Mouse (Mus musculus) CD8-positive naive resting alpha-beta T cell, adult 2 months (primary cell): Measurements from ENCODE around the gene Lmntd1.

Source experiments
- DNase-seq, 2 experiments: peaks; one replicate each; pipeline ENCODE4 v3.0.0; 2022; ENCODE audit warnings: low read depth in 2 of 2, low spot score in 2 of 2

Gene Lmntd1

GRCm38 (mm10) chr6:145346305-145346704 is 267.8 kb downstream of the Lmntd1 start:
- DNase-seq, result no peak

GRCm38 (mm10) chr6:145344719-145345118 is 269.4 kb downstream of the Lmntd1 start:
- DNase-seq, result no peak

GRCm38 (mm10) chr6:145343457-145343856 is 270.7 kb downstream of the Lmntd1 start:
- no peak for DNase-seq

DNA sequence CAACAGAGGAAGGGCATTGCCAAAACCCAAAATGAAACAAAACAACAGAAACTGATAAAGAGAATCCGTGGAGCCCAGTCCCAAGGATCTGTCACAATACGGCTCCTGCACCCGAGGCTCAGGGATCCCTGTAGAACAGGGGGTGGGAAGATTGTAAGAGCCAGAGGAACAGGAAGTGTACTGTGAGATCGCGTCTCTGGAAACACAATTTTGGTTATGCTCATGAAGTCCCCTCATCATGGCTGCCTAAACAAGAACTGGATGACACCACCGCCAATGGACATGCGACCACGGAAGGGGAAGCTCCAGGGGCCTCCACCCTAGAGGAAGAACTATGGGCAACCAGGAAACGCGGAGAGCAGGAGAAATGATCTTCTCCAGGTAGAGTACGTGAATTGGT is 271.3 kb downstream of the Lmntd1 start:
- DNase-seq, result no peak

DNA sequence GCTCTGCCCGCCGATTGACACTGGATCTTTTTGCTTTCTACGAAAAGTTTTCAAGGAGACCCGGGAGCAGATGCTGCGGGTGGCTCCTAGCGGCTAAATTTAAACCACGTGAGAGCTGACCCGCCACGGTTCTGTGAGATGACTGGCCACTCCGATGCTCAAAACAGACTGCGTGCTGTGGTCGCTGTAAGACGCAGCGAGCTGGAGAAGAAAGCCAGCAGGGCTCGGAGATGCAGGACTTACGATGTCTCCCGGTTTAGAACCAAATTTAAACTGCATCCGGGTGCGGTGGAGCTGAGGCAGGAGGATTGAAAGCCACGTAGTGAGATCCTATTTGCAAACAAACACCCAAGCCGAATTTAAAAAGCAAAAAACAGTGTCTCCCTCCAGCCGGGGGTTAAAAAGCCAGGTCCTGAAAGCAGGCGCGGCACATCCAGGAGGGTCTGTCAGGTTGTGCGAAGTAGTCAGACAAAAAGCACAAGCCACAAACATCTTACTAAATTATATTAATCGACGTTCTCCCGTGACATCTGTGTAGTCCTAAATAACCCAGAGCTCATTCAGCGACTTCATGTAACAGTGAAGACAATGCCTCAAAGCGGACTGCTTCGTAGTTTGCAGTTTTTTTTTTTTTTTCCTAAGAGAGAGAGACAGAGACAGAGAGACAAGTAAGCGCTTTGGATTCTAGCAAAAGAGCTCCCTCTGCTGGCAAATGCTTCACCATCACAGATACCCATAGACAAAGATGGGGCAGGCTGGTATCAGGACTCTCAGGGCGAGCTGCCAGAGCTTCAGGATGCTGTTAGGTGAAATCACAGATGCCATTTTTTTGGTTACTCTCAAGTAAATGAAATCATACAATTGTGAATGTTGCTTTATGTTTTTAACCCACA is 272.6 kb downstream of the Lmntd1 start:
- peak; percentile 80 to 87 for DNase-seq

- peak; percentile 95 for DNase-seq
Observed at GRCm38 (mm10) chr6:145340657-145341146, 273.4 kb downstream of the Lmntd1 start.

DNA sequence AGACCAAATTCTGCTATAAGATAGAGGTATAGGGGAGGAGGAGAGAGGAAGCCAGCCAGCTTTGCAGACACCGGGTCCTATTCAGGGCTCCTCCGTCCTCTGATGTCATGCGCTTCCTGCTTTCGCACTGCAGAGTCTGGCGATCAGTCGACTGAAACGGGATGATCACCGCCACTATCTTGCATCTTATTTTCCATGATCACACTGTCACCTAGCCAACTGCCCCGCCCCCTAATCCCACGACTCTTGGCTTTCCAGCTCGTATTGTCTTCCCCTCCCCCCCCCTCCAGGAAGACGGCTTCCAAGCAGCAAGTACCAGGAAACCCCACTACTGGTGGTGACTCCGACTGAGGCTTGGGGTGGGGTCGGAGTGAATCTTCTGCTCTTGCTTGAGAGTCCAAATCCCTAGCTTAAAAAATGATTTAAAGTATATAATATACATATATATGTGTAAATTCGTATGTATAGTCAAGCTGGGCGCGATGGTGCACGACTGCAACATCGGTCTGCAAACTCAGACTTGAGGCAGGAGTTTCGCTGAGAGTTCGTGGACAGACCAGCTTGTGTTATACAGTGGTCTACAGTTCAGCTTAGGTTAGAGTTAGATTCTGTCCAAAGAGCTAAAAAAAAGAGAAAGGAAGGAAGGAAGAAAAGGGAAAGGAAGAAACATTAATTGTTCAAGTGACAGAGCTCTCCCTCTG is 274.0 kb downstream of the Lmntd1 start:
- peak; percentile 77 for DNase-seq

DNA sequence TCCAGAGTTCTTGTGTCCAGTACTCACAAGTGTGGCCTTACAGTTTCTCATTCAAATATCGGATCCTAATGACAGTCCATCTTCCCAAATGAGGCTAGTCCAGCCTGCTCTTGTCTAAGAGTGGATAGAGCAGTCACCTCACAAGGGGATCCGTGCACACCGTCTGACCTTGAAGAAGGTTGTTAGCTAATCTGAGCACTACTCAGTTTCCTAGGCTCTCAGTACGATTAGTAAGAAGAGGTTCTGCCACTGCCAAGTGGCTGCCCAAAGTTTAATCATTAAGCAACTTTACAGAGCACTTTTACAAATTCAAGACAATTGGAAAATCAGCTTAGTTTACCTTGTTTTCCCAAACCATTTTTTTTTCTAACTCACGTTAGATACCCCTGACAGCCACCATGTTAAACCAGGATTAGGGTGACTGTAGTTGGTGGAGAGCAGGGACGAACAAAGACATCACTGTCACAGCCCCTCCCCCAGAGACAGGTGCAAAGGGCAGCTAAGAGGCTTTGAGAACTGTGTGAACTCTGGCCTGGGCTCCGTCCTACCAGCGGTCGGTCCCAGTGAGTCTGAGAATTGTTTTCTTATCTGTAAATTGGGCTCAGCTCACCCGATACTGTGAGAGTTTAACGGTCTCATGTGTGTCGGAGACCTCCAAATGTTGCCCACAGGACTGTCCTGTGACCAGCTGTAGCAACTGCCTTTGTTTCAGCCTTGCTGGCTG is 275.4 kb downstream of the Lmntd1 start:
- no peak for DNase-seq

DNA sequence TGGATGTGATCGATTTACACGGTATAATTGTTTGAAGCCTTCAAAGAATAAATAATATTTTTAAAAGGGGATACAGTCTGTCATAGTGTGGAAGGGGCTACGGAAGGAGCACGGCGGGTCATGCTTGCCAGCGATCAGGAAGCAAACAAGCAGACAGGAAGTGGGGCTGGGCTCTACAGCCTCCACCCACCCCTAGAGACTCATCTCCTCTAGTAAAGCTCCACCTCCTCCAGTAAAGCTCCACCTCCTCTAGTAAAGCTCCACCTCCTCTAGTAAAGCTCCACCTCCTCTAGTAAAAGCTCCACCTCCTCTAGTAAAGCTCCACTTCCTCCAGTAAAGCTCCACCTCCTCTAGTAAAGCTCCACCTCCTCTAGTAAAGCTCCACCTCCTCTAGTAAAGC is 276.6 kb downstream of the Lmntd1 start:
- DNase-seq, result peak; percentile 15 to 27

GRCm38 (mm10) chr6:145335876-145336768 is 278.0 kb downstream of the Lmntd1 start:
- no peak for DNase-seq

DNA sequence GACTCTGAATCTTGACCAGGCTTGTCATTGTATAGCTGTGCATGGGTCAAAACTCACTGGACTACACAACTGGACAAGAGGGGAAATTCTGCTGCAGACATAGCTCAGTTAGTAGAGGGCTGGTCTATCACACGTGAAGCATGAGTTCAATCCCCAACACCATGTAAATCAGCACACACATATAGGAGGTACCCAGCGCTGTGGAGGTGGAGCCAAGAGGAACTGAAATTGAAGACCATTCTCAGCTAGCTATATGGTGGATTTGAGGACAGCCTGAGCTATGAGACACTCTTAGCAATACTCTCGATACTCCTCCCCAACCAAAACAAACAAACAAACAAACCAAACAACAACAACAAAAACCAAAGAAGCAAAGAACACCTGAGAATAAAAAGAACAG is 279.9 kb downstream of the Lmntd1 start:
- no peak for DNase-seq

- DNase-seq, result no peak
Observed at GRCm38 (mm10) chr6:145326141-145326806, 287.8 kb downstream of the Lmntd1 start.

- no peak for DNase-seq
Observed at GRCm38 (mm10) chr6:145325095-145325494, 289.0 kb downstream of the Lmntd1 start.

DNA sequence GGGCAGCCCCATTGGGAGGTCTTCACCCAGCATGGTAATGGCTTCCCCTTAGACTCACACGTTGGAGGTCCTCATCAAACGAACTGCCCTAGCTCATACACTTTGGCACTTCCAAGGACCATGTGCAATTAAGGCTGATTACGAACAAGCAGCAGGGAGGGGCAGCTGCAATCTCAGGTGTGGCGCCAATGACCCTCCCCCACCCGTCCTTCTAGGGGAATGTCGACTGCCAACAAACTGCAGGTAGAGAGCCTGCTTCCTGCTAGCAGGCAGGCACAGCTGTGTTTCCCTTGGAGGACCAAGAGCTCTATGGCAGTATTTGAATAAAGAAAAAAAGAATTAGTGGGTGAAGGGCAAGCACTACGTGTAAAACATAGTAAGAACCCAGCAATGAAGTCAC is 289.6 kb downstream of the Lmntd1 start:
- no peak for DNase-seq

- DNase-seq, result no peak
Observed at GRCm38 (mm10) chr6:145322246-145322645, 291.9 kb downstream of the Lmntd1 start.

GRCm38 (mm10) chr6:145320156-145320555 is 294.0 kb downstream of the Lmntd1 start:
- no peak for DNase-seq
